Mouse (Mus musculus): ENCODE data around the gene Lgals2. TPM values are rescaled to one million over a fixed set of nuclear protein-coding genes. Genes with fewer than 3 reads are reported as not detected.
A peak's percentile ranks its signal among the peaks of the same experiment; 100 is the strongest.

The Lgals2 gene
- polyA plus RNA-seq, 1 experiment from 2014 or later, result not detected

DNA sequence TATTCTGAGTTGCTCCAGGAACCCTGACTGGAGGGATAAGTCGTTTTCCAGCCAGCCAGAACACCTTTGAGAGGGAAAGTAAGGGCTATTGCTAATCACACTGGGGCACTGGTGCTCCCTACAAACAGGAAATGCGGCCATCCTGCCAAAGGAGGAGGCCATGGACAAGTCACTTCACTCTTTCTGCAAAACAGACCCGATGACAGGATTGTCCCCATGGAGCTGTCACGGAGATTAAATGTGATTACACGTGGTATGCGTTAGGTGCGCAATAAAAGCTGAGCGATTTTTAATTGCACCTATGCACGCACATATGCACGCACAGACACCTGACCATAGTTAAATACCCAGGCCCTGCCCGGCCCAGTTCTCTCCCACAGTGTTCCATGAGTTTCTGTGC, 14.6 kb downstream of the Lgals2 start:
- H3K27ac ChIP-seq (replicated peaks), result peak overlapping the region; percentile 84
- H3K27me3 ChIP-seq, result peaks cover 39% of the 10 kb centered on the region
- no peak overlapping the region for H3K4me3 ChIP-seq
- no peak for ATAC-seq (ENCODE audit: low read depth)
- H3K9me3 ChIP-seq, result no peaks in the 10 kb centered on the region
- H3K4me2 ChIP-seq, result no peak overlapping the region
- H3K9ac ChIP-seq, result peak overlapping the region; percentile 26; the same call in 1 of the 2 replicates
- no peaks in the 10 kb centered on the region for H3K36me3 ChIP-seq
- peaks cover 80% of the 10 kb centered on the region for H3K4me1 ChIP-seq (replicated peaks)
- 31% methylated on average over 11 of the region's 11 CpGs for WGBS

DNA sequence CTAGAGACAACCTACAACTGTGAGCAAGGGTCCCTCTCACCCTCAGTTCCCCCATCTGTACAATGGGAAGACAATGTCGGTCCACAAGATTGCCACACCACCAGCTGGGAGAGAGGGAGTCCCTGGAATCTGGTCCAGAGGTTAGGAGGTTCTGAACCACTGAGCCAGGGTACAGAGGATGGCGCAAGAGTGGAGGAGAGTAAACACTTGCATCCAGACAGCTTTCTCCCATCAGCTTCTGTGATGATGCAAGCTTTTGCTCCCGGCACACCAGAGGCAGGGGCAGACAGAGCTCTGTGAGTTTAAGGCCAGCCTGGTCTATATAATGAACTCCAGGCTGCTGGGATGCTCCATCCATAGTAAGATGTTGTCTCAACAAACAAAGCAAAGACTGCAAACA, 15.1 kb downstream of the Lgals2 start:
- H3K4me3 ChIP-seq, result no peak overlapping the region
- H3K9ac ChIP-seq, result peak overlapping the region; percentile 26; the same call in 1 of the 2 replicates
- 60% methylated on average over 3 of the region's 3 CpGs for WGBS
- H3K4me1 ChIP-seq (replicated peaks), result peaks cover 80% of the 10 kb centered on the region
- H3K36me3 ChIP-seq, result no peaks in the 10 kb centered on the region
- ATAC-seq (ENCODE audit: low read depth), result no peak; the same call in 1 of the 2 replicates
- peaks cover 39% of the 10 kb centered on the region for H3K27me3 ChIP-seq
- no peak overlapping the region for H3K4me2 ChIP-seq
- peak overlapping the region; percentile 84 for H3K27ac ChIP-seq (replicated peaks)
- H3K9me3 ChIP-seq, result no peaks in the 10 kb centered on the region

DNA sequence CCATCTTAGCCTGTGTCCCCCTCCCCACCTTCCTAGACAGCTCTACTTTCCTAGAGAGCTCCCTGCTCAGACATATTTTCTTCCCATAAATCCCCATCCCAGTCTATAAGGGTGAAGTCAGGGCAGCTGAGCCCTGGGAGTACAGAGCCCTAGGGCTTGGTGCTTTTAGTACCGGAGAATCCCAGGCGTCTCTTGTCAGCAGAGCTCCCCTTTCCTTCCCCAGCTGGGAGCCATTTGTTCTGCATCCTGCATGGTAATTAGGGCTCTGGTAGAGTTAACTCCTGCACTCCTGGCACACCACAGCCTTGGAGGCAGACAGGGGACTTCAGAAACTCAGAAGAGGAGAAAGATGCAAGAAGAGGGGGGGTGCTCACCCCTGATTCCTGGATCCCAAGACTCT, 15.6 kb downstream of the Lgals2 start:
- H3K9me3 ChIP-seq, result no peaks in the 10 kb centered on the region
- H3K27me3 ChIP-seq, result peaks cover 39% of the 10 kb centered on the region
- H3K9ac ChIP-seq, result peak overlapping the region; percentile 46; the same call in 1 of the 2 replicates
- peak overlapping the region; percentile 4; the same call in 1 of the 2 replicates for H3K4me2 ChIP-seq
- no peak overlapping the region for H3K4me3 ChIP-seq
- H3K36me3 ChIP-seq, result no peaks in the 10 kb centered on the region
- H3K27ac ChIP-seq (replicated peaks), result peak overlapping the region; percentile 84
- WGBS, result 0% methylated on average over 2 of the region's 2 CpGs
- peaks cover 80% of the 10 kb centered on the region for H3K4me1 ChIP-seq (replicated peaks)
- ATAC-seq (ENCODE audit: low read depth), result peak; percentile 64

DNA sequence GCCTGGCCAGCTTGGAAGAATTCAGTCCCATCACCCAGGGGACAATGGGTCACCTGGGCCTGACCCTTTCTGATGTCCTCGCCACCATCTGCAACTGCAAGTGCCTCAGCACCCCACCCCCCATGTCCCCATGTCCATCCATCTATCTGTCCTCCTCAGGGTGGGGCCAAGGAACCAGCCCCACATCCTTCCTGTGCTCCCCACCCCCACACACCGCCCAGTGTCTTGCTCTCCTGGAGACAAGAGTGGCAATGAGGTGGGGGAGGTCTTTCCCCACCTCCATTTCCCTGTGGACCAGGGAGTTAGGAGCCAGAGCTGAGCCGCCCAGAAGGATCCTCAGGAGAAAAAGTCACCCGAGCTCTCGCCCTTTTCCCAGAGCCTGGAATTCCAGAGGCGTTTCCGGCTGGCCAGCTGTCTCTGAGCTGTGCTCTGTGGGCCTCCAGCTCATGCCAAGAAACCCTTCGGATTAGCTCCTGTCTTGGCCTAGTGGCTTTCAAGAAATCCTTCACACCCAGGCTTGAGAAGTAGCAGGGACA, 19.2 kb downstream of the Lgals2 start:
- no peaks in the 10 kb centered on the region for H3K9me3 ChIP-seq
- H3K4me3 ChIP-seq, result no peak overlapping the region
- no peak overlapping the region for H3K9ac ChIP-seq
- 31% methylated on average over 8 of the region's 8 CpGs for WGBS
- H3K4me1 ChIP-seq (replicated peaks), result peaks cover 74% of the 10 kb centered on the region
- peaks cover 3% of the 10 kb centered on the region for H3K27me3 ChIP-seq
- H3K27ac ChIP-seq (replicated peaks), result peak overlapping the region; percentile 74
- ATAC-seq (ENCODE audit: low read depth), result no peak
- no peak overlapping the region for H3K4me2 ChIP-seq
- no peaks in the 10 kb centered on the region for H3K36me3 ChIP-seq

DNA sequence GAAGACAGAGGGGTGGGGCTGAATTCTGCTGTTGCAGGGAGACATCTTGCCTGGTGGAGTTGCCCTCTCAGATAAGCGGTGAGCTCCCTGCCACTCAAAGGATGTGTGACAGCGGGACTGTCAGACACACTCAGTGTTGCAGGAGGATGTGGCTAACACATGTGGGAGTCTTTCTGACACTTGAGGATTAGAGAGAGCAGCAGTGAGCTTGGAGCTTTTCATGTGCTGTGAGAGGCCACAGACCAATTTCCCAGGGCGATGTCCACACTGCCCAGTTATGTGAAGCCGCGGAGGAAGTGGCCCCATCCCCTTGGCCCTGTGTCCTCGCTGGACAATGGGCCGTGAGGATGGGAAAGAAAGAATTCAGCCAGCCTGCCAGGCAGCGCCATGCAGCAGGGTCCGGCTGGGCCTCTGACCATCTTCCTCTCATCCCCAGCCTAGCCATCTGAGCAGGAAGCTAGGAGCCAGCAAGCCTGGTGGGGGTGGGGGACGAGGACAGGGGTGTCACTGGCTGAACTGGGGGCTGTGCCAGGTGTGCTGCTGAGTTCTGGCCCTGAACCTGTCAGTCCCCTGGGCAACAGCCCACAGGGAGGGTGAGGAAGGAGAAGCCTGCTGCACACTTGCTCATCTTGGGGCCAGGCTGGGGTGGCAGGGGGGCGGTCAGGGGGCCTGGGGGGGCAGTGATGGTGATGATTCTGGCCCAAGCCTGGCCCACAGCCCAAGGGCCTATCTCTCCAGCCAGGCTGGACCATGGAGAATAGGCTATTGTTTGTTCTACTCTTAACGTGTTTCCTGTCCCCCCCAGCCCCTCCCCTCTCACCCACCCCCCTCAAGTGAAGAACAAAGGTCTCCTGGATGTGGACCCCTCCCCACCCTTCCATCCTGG, 19.9 kb downstream of the Lgals2 start:
- H3K36me3 ChIP-seq, result no peaks in the 10 kb centered on the region
- ATAC-seq (ENCODE audit: low read depth), result no peak
- H3K4me3 ChIP-seq, result no peak overlapping the region
- H3K4me1 ChIP-seq (replicated peaks), result peaks cover 67% of the 10 kb centered on the region
- H3K9ac ChIP-seq, result peak overlapping the region; percentile 48
- no peaks in the 10 kb centered on the region for H3K9me3 ChIP-seq
- no peak overlapping the region for H3K4me2 ChIP-seq
- H3K27me3 ChIP-seq, result no peaks in the 10 kb centered on the region
- peak overlapping the region; percentile 74 for H3K27ac ChIP-seq (replicated peaks)
- WGBS, result 8% methylated on average over 12 of the region's 12 CpGs

DNA sequence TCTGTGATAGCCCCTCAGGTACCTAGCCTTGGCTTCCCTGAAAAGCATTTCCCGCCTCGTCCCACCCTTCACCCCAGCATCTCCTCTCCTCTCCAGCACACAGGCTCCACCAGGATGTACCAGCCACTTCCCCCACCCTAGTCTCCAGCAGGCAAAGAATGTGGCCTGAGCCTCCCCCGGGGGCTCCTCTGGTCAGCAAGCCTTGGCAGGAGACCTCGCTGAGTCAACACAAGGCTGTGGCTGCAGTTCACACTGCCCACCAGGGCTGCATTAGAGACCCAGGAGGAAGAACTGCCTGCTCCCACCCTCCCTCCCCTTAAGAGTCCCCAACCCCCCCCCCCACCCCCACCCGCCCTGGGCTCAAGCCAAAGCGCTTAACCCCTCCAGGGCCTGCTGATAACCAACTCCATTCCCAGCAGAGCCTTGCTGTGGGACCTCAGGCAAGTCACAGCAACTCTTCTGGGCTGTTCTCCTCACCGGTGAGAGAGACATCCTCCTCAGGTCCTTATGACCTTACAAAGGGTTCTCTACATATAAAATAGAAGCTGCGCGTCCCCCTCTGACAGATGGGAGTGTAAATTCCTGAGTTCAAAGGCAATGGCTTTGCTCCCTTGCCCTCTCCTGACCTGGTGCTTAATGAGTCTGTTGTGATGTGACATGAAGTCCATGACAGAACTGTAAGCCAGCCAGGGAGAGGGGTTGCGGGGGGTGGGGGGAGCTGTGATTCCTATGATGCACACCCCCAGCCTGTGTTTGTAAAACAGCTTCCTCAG, 20.9 kb downstream of the Lgals2 start:
- ATAC-seq (ENCODE audit: low read depth), result no peak
- Histone ChIP-seq H3K27me3 (no peaks in the 10 kb centered on the region), H3K4me3 (no peak overlapping the region), H3K4me1 (replicated peaks) (peaks cover 57% of the 10 kb centered on the region), H3K9ac (no peak overlapping the region), H3K36me3 (no peaks in the 10 kb centered on the region), H3K4me2 (no peak overlapping the region), H3K9me3 (no peaks in the 10 kb centered on the region), H3K27ac (replicated peaks) (peak overlapping the region; percentile 74)
- 35% methylated on average over 10 of the region's 10 CpGs for WGBS

DNA sequence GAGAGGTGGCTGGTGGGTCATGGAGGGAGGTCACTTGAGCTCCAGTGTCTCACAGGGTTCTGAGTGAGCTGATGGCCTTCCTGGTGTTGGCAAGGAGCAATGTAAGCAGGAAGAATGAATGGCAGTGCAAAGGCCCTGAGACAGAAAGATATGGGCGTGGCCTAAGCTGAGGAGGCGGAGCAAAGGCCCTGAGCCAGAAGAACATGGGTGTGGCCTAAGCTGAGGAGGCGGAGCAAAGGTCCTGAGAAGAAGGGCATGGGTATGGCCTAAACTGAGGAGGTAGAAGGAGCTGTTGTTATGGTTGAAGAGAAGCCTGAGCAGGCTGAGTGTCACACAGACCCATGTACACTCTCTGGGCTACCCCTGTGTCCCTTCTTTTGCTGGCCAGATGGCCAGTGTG, 21.7 kb downstream of the Lgals2 start:
- Histone ChIP-seq H3K36me3 (no peaks in the 10 kb centered on the region), H3K4me2 (no peak overlapping the region), H3K4me3 (no peak overlapping the region), H3K4me1 (replicated peaks) (peaks cover 48% of the 10 kb centered on the region), H3K9me3 (no peaks in the 10 kb centered on the region), H3K9ac (no peak overlapping the region), H3K27me3 (peaks cover 4% of the 10 kb centered on the region; the same call in 1 of the 2 replicates), H3K27ac (replicated peaks) (peak overlapping the region; percentile 84; the same call in 1 of the 2 replicates)
- ATAC-seq (ENCODE audit: low read depth), result no peak
- 98% methylated on average over 3 of the region's 3 CpGs for WGBS

DNA sequence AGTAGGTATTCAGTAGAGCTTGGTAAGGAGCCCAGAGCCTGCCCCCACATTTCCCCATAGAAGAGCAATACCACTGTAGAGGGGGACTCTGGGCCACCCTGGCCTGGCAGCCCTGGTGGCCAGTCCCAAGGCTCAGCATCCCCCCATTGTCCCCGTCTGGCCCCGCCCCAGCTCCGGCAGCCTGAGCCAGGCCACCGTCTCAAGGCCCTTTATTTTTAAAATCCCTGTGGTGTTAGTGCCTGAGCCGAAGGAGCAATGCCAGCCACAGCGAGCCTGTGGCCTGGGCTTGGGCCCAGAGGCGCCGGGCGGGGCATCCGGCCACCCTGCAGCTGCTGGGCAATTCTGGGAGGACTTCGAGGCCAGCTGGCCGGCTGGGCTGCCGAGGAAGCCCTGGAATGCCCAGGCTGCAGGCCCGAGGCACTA, 22.6 kb downstream of the Lgals2 start:
- Histone ChIP-seq H3K9me3 (no peaks in the 10 kb centered on the region), H3K4me3 (no peak overlapping the region), H3K4me1 (replicated peaks) (peaks cover 54% of the 10 kb centered on the region), H3K9ac (peak overlapping the region; percentile 56), H3K27ac (replicated peaks) (peak overlapping the region; percentile 84), H3K4me2 (no peak overlapping the region), H3K27me3 (peaks cover 10% of the 10 kb centered on the region; the same call in 1 of the 2 replicates), H3K36me3 (no peaks in the 10 kb centered on the region)
- ATAC-seq (ENCODE audit: low read depth), result peak; percentile 38
- 17% methylated on average over 13 of the region's 14 CpGs for WGBS

DNA sequence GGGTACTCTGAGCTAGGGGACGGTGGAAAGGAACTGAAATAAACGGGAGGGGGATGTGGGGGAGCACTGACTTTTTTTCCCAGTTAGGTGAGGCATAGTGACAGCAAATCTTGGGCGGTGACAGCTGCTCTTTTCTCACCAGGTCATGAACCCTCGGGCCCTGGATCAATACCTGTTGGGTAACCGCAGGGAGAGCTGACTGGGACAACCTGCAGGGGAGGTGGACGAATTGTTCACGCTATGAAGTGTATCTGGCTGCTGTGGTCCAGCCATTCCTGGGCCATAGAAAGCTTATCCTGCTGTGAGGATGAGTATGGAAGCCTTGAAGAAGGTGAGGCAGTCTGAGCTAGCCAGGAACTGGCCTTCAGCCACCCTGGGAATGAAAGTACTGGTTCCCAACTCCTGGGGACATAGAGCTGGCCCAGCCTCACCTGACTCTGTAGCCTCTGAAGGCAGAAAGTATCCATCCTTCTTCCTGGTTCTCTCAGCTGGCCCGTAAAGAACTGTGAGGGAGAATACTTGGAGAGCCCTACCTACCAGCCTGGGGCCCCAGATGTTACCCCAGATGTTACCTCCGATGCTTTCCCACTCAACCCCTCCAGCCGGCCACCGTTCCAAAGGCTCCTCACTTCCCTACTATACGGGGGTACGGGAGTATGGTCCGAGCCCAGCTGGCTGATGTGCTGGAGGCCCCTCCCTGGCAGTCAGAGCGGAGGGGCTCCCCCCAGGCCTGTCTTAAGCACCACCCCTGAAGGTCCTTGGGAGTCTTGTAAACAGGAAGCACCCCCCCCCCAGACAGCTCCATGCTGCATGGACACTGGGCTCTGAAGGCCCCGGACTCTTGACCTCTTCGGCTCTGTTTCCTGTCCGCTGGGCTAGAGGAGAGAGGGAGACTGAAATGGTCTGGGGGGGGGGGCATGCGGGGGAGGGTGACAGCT, 23.3 kb downstream of the Lgals2 start:
- no peak overlapping the region for H3K4me2 ChIP-seq
- H3K36me3 ChIP-seq, result no peaks in the 10 kb centered on the region
- H3K9me3 ChIP-seq, result no peaks in the 10 kb centered on the region
- peak overlapping the region; percentile 84 for H3K27ac ChIP-seq (replicated peaks)
- peak; percentile 8; the same call in 1 of the 2 replicates for ATAC-seq (ENCODE audit: low read depth)
- WGBS, result 51% methylated on average over 18 of the region's 19 CpGs
- peak overlapping the region; percentile 56 for H3K9ac ChIP-seq
- peaks cover 17% of the 10 kb centered on the region; the same call in 1 of the 2 replicates for H3K27me3 ChIP-seq
- H3K4me3 ChIP-seq, result no peak overlapping the region
- peaks cover 54% of the 10 kb centered on the region for H3K4me1 ChIP-seq (replicated peaks)

DNA sequence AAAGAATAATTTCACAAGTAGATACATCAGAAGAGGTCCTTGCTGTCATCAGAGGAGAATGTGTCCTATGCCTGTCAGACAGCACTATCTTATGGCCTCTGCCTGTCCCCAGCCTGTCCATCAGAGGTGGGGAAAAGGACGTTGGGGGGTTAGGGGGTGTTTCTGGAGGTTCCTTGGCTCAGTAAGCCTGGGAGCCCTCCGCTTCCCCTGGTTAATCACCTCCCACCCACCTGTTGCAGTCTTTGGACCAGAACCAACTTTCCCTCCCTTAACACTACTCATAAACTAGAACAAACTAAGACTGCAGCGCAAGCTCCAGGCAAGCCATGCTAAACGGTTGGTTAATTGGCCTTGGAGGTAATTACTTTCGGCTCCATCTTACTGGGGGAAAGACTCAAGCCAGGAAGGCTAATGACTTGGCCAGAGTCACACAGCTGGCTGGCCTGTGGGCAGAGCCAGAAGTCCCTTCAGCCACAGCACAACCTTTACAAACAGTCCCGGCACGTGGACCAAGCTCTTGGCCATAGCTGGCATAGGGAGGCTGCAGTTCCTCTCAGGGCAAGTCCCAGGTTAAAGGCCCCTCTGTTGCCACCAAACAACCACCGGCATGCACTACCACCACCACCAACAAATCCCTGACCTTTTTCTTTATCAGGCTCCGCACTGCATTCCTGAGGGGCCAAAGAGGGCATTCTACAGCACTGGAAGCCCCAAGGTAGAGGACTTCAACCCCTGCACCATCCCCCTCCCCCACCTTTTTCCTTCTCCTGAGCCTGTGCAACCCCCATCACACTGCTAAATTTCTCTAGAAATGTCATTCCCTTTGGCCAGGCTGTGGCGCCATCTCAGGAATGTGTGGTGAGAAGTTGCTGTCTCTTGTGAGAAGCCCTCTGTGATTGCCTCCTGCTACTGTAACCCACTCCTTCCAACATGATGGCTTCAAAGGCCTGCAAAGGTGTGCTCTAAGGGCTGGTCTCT, 24.3 kb downstream of the Lgals2 start:
- Histone ChIP-seq H3K27me3 (peaks cover 19% of the 10 kb centered on the region; the same call in 1 of the 2 replicates), H3K9me3 (no peaks in the 10 kb centered on the region), H3K27ac (replicated peaks) (no peak overlapping the region), H3K36me3 (no peaks in the 10 kb centered on the region), H3K9ac (no peak overlapping the region), H3K4me2 (no peak overlapping the region), H3K4me3 (no peak overlapping the region), H3K4me1 (replicated peaks) (peaks cover 49% of the 10 kb centered on the region)
- ATAC-seq (ENCODE audit: low read depth), result no peak
- WGBS, result 62% methylated on average over 10 of the region's 10 CpGs

Data from neural tube, embryonic 13.5 days (tissue).